Mouse (Mus musculus): ENCODE results near the gene Pcsk4. TPM values are rescaled to one million over a fixed set of nuclear protein-coding genes. Genes with fewer than 3 reads are reported as not detected.

Pcsk4 gene
- polyA plus RNA-seq, 1 experiment from 2014 or later: 2.2 TPM

GRCm38 (mm10) chr10:80273847-80274246, 55.5 kb downstream of the Pcsk4 start:
- H3K4me1 ChIP-seq (replicated peaks; ENCODE audit: control insufficient read depth, insufficient read depth): 0 out of 2 replicates have a peak, but pooled peaks cover 3% of the 10 kb centered on the region
- H3K4me3 ChIP-seq (ENCODE audit: low read depth, low read length): no peak overlapping the region
- H3K4me2 ChIP-seq (replicated peaks; ENCODE audit: low read depth): no peak overlapping the region
- H3K9me3 ChIP-seq (ENCODE audit: control insufficient read depth, low read length): no peaks in the 10 kb centered on the region
- DNase-seq (ENCODE audit: low spot score) (no peak), ATAC-seq (ENCODE audit: low FRiP score, low TSS enrichment) (no peak)
- no peak overlapping the region for H3K27ac ChIP-seq (replicated peaks)
- H3K36me3 ChIP-seq (ENCODE audit: control insufficient read depth, insufficient read depth, low read length): peaks cover 28% of the 10 kb centered on the region
- TF ChIP-seq EP300 (optimal IDR thresholded peaks at IDR 0.05) (no peak), CTCF (IDR thresholded peaks at IDR 0.05; ENCODE audit: low read depth) (no peak)
- H3K27me3 ChIP-seq (ENCODE audit: control insufficient read depth, insufficient read depth, low read length): no peaks in the 10 kb centered on the region
- WGBS: 91% methylated on average over 3 of the region's 3 CpGs
- no peak overlapping the region for H3K9ac ChIP-seq (ENCODE audit: low read length)

GRCm38 (mm10) chr10:80271870-80272585, 57.3 kb downstream of the Pcsk4 start:
- no peak for ATAC-seq (ENCODE audit: low FRiP score, low TSS enrichment)

More at GRCm38 (mm10) chr10:80271870-80272585, 57.3 kb downstream of the Pcsk4 start:
- Histone ChIP-seq H3K27ac (replicated peaks) (peak overlapping the region; percentile 56), H3K4me3 (ENCODE audit: low read depth, low read length) (no peak overlapping the region), H3K36me3 (ENCODE audit: control insufficient read depth, insufficient read depth, low read length) (peaks cover 13% of the 10 kb centered on the region), H3K9me3 (ENCODE audit: control insufficient read depth, low read length) (no peaks in the 10 kb centered on the region), H3K9ac (ENCODE audit: low read length) (peak overlapping the region; percentile 23; the same call in 1 of the 2 replicates), H3K4me2 (replicated peaks; ENCODE audit: low read depth) (no peak overlapping the region), H3K27me3 (ENCODE audit: control insufficient read depth, insufficient read depth, low read length) (no peaks in the 10 kb centered on the region), H3K4me1 (replicated peaks; ENCODE audit: control insufficient read depth, insufficient read depth) (peaks cover 7% of the 10 kb centered on the region; the same call in 1 of the 2 replicates)
- TF ChIP-seq CTCF (IDR thresholded peaks at IDR 0.05; ENCODE audit: low read depth) (no peak), EP300 (optimal IDR thresholded peaks at IDR 0.05) (no peak)
- DNase-seq (ENCODE audit: low spot score): no peak
- 79% methylated on average over 8 of the region's 8 CpGs for WGBS

Small RNA genes lying within 50 kb of the gene (microRNA-seq; reads per million reads assigned to microRNA genes)
- gene Mir6911: not detected

Other genes starting within 250 kb of the Pcsk4 start
- gene Sbno2, start 223.9 kb downstream of the Pcsk4 start, polyA plus RNA-seq (2015; fragmentation: Nextera tagmentation; extraction: Ambion mirVana): 10.7 and 11.0 TPM in 2 replicates
- 10.3 and 11.2 TPM in 2 replicates for gene Stk11, start 213.7 kb downstream of the Pcsk4 start, polyA plus RNA-seq (2015; fragmentation: Nextera tagmentation; extraction: Ambion mirVana)
- 679 and 705 TPM in 2 replicates for gene Atp5d, start 190.9 kb downstream of the Pcsk4 start, polyA plus RNA-seq (2015; fragmentation: Nextera tagmentation; extraction: Ambion mirVana)
- gene Cbarp, start 188.7 kb downstream of the Pcsk4 start, polyA plus RNA-seq (2015; fragmentation: Nextera tagmentation; extraction: Ambion mirVana): 4.2 and 4.3 TPM in 2 replicates
- gene Midn, start 181.2 kb downstream of the Pcsk4 start, polyA plus RNA-seq (2015; fragmentation: Nextera tagmentation; extraction: Ambion mirVana): 8.5 and 9.6 TPM in 2 replicates
- 237 and 244 TPM in 2 replicates for gene Cirbp, start 163.5 kb downstream of the Pcsk4 start, polyA plus RNA-seq (2015; fragmentation: Nextera tagmentation; extraction: Ambion mirVana)
- gene 1600002K03Rik, start 156.6 kb downstream of the Pcsk4 start, polyA plus RNA-seq (2015; fragmentation: Nextera tagmentation; extraction: Ambion mirVana): 13.9 and 14.1 TPM in 2 replicates
- 6.5 and 7.2 TPM in 2 replicates for gene Efna2, start 150.0 kb downstream of the Pcsk4 start, polyA plus RNA-seq (2015; fragmentation: Nextera tagmentation; extraction: Ambion mirVana)
- 23.1 and 23.9 TPM in 2 replicates for gene Mum1, start 103.1 kb downstream of the Pcsk4 start, polyA plus RNA-seq (2015; fragmentation: Nextera tagmentation; extraction: Ambion mirVana)
- 400 and 403 TPM in 2 replicates for gene Ndufs7, start 80.4 kb downstream of the Pcsk4 start, polyA plus RNA-seq (2015; fragmentation: Nextera tagmentation; extraction: Ambion mirVana)
- gene Gamt, start 68.5 kb downstream of the Pcsk4 start, polyA plus RNA-seq (2015; fragmentation: Nextera tagmentation; extraction: Ambion mirVana): 16.3 and 17.4 TPM in 2 replicates
- gene Dazap1, start 68.0 kb downstream of the Pcsk4 start, polyA plus RNA-seq (2015; fragmentation: Nextera tagmentation; extraction: Ambion mirVana): 27.4 and 28.4 TPM in 2 replicates
- 766 and 821 TPM in 2 replicates for gene Rps15, start 37.0 kb downstream of the Pcsk4 start, polyA plus RNA-seq (2015; fragmentation: Nextera tagmentation; extraction: Ambion mirVana)
- gene Apc2, start 33.5 kb downstream of the Pcsk4 start, polyA plus RNA-seq (2015; fragmentation: Nextera tagmentation; extraction: Ambion mirVana): 1.2 and 1.3 TPM in 2 replicates
- gene 2310011J03Rik, start 9.0 kb downstream of the Pcsk4 start, polyA plus RNA-seq (2015; fragmentation: Nextera tagmentation; extraction: Ambion mirVana): 50.3 and 51.2 TPM in 2 replicates
- 13.5 and 17.6 TPM in 2 replicates for gene Reep6, start 455 bp upstream of the Pcsk4 start, polyA plus RNA-seq (2015; fragmentation: Nextera tagmentation; extraction: Ambion mirVana)
- 12.2 and 12.8 TPM in 2 replicates for gene Adamtsl5, start 18.9 kb upstream of the Pcsk4 start, polyA plus RNA-seq (2015; fragmentation: Nextera tagmentation; extraction: Ambion mirVana)
- gene Plk5, start 27.0 kb upstream of the Pcsk4 start, polyA plus RNA-seq (2015; fragmentation: Nextera tagmentation; extraction: Ambion mirVana): 0.07 TPM in 2 replicates
- 4.1 and 4.5 TPM in 2 replicates for gene Mex3d, start 58.2 kb upstream of the Pcsk4 start, polyA plus RNA-seq (2015; fragmentation: Nextera tagmentation; extraction: Ambion mirVana)
- 81.1 and 82.9 TPM in 2 replicates for gene Mbd3, start 70.1 kb upstream of the Pcsk4 start, polyA plus RNA-seq (2015; fragmentation: Nextera tagmentation; extraction: Ambion mirVana)
- gene Uqcr11, start 77.3 kb upstream of the Pcsk4 start, polyA plus RNA-seq (2015; fragmentation: Nextera tagmentation; extraction: Ambion mirVana): 859 and 899 TPM in 2 replicates
- 30.9 and 37.0 TPM in 2 replicates for gene Tcf3, start 104.1 kb upstream of the Pcsk4 start, polyA plus RNA-seq (2015; fragmentation: Nextera tagmentation; extraction: Ambion mirVana)
- 0.01 and 0.02 TPM in 2 replicates for gene Onecut3, start 165.3 kb upstream of the Pcsk4 start, polyA plus RNA-seq (2015; fragmentation: Nextera tagmentation; extraction: Ambion mirVana)
- 0.02 and 0.10 TPM in 2 replicates for gene Atp8b3, start 209.6 kb upstream of the Pcsk4 start, polyA plus RNA-seq (2015; fragmentation: Nextera tagmentation; extraction: Ambion mirVana)
- gene Rexo1, start 232.1 kb upstream of the Pcsk4 start, polyA plus RNA-seq (2015; fragmentation: Nextera tagmentation; extraction: Ambion mirVana): 7.1 and 8.5 TPM in 2 replicates
- 8.3 and 8.4 TPM in 2 replicates for gene Klf16, start 247.8 kb upstream of the Pcsk4 start, polyA plus RNA-seq (2015; fragmentation: Nextera tagmentation; extraction: Ambion mirVana)